Mouse (Mus musculus): ENCODE data around the gene Cdon. TPM values are rescaled to one million over a fixed set of nuclear protein-coding genes. Genes with fewer than 3 reads are reported as not detected.

The Cdon gene
- total and polyA plus RNA-seq, 3 experiments, result 1.0 to 1.5 TPM; not detected in 1

DNA sequence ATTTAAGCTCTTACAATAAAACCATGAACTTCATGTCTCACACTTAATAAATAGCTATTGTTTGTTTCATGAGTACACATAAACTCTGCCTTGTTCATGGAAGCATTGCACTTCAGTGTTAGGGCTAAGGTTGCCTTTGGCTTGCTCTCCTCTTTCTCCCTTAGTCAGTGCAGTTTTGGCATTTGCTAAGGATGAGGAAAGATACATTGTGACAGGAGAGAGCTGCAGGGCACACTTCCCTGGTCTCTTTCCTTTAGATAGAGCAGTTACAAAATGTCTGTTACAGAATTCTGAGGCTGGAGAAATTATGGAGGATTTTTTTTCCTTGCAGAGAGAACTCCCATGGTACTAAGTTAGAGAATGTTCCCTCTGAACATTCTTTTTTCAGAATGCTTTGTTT, 18.8 kb downstream of the Cdon start:
- TF ChIP-seq GABPA (IDR thresholded peaks at IDR 0.05; ENCODE audit: low read depth, low read length), result no peak
- H3K9me3 ChIP-seq (replicated peaks; ENCODE audit: insufficient read depth, low read length), result no peaks in the 10 kb centered on the region
- DNase-seq (ENCODE audit: low read depth, low spot score), result no peak
- no peak overlapping the region for H3K9ac ChIP-seq (ENCODE audit: control insufficient read depth, low read depth, low read length, poor library complexity, severe bottlenecking)
- H3K27ac ChIP-seq (ENCODE audit: control insufficient read depth, low read depth, low read length), result no peak overlapping the region
- no peak overlapping the region for H3K4me3 ChIP-seq (ENCODE audit: control insufficient read depth in 1 of 2, insufficient read depth in 1 of 2, low read depth in 2 of 2, low read length in 2 of 2)
- H3K79me2 ChIP-seq (ENCODE audit: control insufficient read depth, insufficient read depth, low read length, poor library complexity), result no peaks in the 10 kb centered on the region
- no peaks in the 10 kb centered on the region for H3K4me1 ChIP-seq (ENCODE audit: control insufficient read depth in 1 of 2, insufficient read depth in 2 of 2, low read length in 2 of 2)
- no peaks in the 10 kb centered on the region for H3K27me3 ChIP-seq (ENCODE audit: control insufficient read depth in 1 of 2, insufficient read depth in 2 of 2, low read length in 2 of 2)
- no peaks in the 10 kb centered on the region for H3K36me3 ChIP-seq (ENCODE audit: control insufficient read depth in 1 of 2, insufficient read depth in 2 of 2, low read length in 2 of 2)

DNA sequence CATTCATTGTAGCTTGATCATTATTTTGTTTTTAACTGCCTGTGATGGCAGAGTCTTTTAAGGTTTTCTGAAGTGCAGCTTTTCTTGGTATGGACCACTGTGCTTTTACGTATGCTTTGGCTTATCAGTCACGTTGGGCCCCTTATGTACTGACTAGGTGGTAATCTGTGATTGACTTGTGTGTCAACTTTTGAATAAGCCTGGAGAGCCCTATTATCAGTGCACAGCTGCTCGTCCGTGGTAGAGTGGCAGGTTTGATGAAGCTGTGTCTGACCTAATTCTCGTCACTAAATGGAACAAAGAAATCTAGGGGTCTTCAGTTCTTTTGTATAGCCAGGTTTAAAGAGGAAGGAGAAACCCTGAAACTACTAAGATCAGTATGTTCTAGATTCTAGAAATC, 21.5 kb downstream of the Cdon start:
- Histone ChIP-seq H3K4me1 (ENCODE audit: control insufficient read depth in 1 of 2, insufficient read depth in 2 of 2, low read length in 2 of 2) (no peaks in the 10 kb centered on the region), H3K79me2 (ENCODE audit: control insufficient read depth, insufficient read depth, low read length, poor library complexity) (no peaks in the 10 kb centered on the region), H3K36me3 (ENCODE audit: control insufficient read depth in 1 of 2, insufficient read depth in 2 of 2, low read length in 2 of 2) (no peaks in the 10 kb centered on the region), H3K27ac (ENCODE audit: control insufficient read depth, low read depth, low read length) (no peak overlapping the region), H3K9ac (ENCODE audit: control insufficient read depth, low read depth, low read length, poor library complexity, severe bottlenecking) (no peak overlapping the region), H3K9me3 (replicated peaks; ENCODE audit: insufficient read depth, low read length) (no peaks in the 10 kb centered on the region), H3K4me3 (ENCODE audit: control insufficient read depth in 1 of 2, insufficient read depth in 1 of 2, low read depth in 2 of 2, low read length in 2 of 2) (no peak overlapping the region), H3K27me3 (ENCODE audit: control insufficient read depth in 1 of 2, insufficient read depth in 2 of 2, low read length in 2 of 2) (no peaks in the 10 kb centered on the region)
- TF ChIP-seq TBP (IDR thresholded peaks at IDR 0.05; ENCODE audit: low read depth, low read length), result no peak
- no peak for DNase-seq (ENCODE audit: low read depth, low spot score)

DNA sequence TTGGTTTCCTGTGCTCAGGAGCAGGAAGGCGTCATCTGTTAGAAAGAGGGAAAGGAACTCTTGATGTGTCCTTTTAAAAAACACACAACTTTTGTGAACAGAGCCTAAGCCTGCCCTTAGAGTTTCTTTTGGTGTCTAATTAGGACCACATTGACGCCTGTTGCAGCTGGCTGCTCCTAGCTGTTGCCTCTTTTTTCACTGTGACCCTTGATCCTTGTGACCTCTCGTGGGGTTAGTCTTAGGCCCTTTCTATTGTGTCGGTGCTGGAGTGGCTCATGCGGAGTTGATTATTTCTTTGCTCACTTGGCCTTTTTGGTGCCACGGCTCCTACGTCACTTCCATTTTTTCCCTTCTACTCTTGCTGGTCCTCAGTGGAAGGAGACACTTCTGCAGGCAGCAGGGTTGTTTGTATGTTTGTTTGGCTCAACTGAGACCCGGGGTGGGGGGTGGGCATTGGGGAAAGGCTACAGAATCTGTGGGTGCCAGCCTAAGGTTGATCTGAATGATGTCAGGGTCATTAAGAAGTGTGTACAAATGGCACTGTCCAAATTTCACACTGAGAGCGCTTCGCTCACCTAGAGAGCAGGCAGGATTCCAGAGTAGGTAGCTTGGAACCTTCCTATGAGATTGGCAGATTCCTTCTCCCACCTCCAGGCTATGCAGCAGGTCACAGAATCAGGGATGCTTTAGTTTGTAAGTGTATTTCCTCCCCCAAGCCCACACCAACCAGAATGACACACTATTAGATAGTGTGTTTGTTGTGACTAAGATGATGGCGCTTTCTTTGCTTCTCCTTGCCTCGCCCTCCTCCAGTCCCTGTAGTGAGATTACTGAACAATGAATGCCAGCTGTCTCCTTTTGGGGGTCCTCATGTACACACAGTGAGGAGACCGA, 22.9 kb downstream of the Cdon start:
- no peak overlapping the region for H3K27ac ChIP-seq (ENCODE audit: control insufficient read depth, low read depth, low read length)
- no peak overlapping the region for H3K4me3 ChIP-seq (ENCODE audit: control insufficient read depth in 1 of 2, insufficient read depth in 1 of 2, low read depth in 2 of 2, low read length in 2 of 2)
- no peaks in the 10 kb centered on the region for H3K9me3 ChIP-seq (replicated peaks; ENCODE audit: insufficient read depth, low read length)
- no peaks in the 10 kb centered on the region for H3K79me2 ChIP-seq (ENCODE audit: control insufficient read depth, insufficient read depth, low read length, poor library complexity)
- H3K27me3 ChIP-seq (ENCODE audit: control insufficient read depth in 1 of 2, insufficient read depth in 2 of 2, low read length in 2 of 2), result no peaks in the 10 kb centered on the region
- H3K9ac ChIP-seq (ENCODE audit: control insufficient read depth, low read depth, low read length, poor library complexity, severe bottlenecking), result no peak overlapping the region
- no peak for DNase-seq (ENCODE audit: low read depth, low spot score)
- H3K4me1 ChIP-seq (ENCODE audit: control insufficient read depth in 1 of 2, insufficient read depth in 2 of 2, low read length in 2 of 2), result no peaks in the 10 kb centered on the region
- no peaks in the 10 kb centered on the region for H3K36me3 ChIP-seq (ENCODE audit: control insufficient read depth in 1 of 2, insufficient read depth in 2 of 2, low read length in 2 of 2)
- TF ChIP-seq POLR2AphosphoS2 (IDR thresholded peaks at IDR 0.05; ENCODE audit: low read length) (no peak), KAT2A (conservative IDR thresholded peaks at IDR 0.05; ENCODE audit: low read depth, low read length) (no peak), MYB (IDR thresholded peaks at IDR 0.05; ENCODE audit: low read depth, low read length) (no peak), ZNF384 (IDR thresholded peaks at IDR 0.05; ENCODE audit: low read depth, low read length) (no peak)

DNA sequence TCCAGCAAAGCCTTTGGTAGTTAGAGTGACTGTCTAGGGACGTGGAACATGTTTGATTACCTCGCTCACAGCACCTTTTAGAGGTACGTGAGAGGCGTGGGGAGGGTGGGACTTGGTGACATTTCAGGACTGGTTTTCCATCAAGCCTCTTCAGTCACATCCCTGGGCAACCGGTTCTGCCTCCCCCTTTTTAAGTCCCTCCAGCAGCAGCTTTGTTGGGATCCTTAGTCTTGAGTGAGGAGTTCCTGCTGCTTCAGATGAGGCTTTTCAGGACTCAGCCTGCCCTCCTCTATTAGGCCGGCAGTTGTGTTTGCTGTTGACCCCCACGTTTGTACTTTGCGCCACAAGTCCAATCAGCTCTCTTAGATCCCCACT, 23.6 kb downstream of the Cdon start:
- Histone ChIP-seq H3K27me3 (ENCODE audit: control insufficient read depth in 1 of 2, insufficient read depth in 2 of 2, low read length in 2 of 2) (no peaks in the 10 kb centered on the region), H3K9ac (ENCODE audit: control insufficient read depth, low read depth, low read length, poor library complexity, severe bottlenecking) (no peak overlapping the region), H3K79me2 (ENCODE audit: control insufficient read depth, insufficient read depth, low read length, poor library complexity) (no peaks in the 10 kb centered on the region), H3K36me3 (ENCODE audit: control insufficient read depth in 1 of 2, insufficient read depth in 2 of 2, low read length in 2 of 2) (no peaks in the 10 kb centered on the region), H3K9me3 (replicated peaks; ENCODE audit: insufficient read depth, low read length) (no peaks in the 10 kb centered on the region), H3K4me1 (ENCODE audit: control insufficient read depth in 1 of 2, insufficient read depth in 2 of 2, low read length in 2 of 2) (no peaks in the 10 kb centered on the region), H3K4me3 (ENCODE audit: control insufficient read depth in 1 of 2, insufficient read depth in 1 of 2, low read depth in 2 of 2, low read length in 2 of 2) (no peak overlapping the region), H3K27ac (ENCODE audit: control insufficient read depth, low read depth, low read length) (no peak overlapping the region)
- DNase-seq (ENCODE audit: low read depth, low spot score), result no peak
- TF ChIP-seq POLR2AphosphoS5 (IDR thresholded peaks at IDR 0.05; ENCODE audit: borderline replicate concordance, low read depth, low read length), result no peak
- no peak for TF ChIP-seq HCFC1 (IDR thresholded peaks at IDR 0.05; ENCODE audit: low read depth, low read length)
- no peak for TF ChIP-seq ZNF384 (IDR thresholded peaks at IDR 0.05; ENCODE audit: low read depth, low read length)
- TF ChIP-seq NRF1 (IDR thresholded peaks at IDR 0.05; ENCODE audit: insufficient read depth, low read depth, low read length, poor library complexity, severe bottlenecking), result no peak
- no peak for TF ChIP-seq ZMIZ1 (IDR thresholded peaks at IDR 0.05; ENCODE audit: low read depth, low read length)
- TF ChIP-seq ELF1 (IDR thresholded peaks at IDR 0.05; ENCODE audit: low read depth, low read length), result no peak
- no peak for TF ChIP-seq MXI1 (IDR thresholded peaks at IDR 0.05; ENCODE audit: low read depth, low read length)
- TF ChIP-seq ZKSCAN1 (IDR thresholded peaks at IDR 0.05; ENCODE audit: low read depth, low read length), result no peak
- TF ChIP-seq GABPA (IDR thresholded peaks at IDR 0.05; ENCODE audit: low read depth, low read length), result no peak
- no peak for TF ChIP-seq MAZ (IDR thresholded peaks at IDR 0.05; ENCODE audit: low read depth, low read length)
- TF ChIP-seq ETS1 (IDR thresholded peaks at IDR 0.05; ENCODE audit: low read depth, low read length), result no peak
